Mouse (Mus musculus) G1E (cell line): ENCODE results near the gene Als2.

ENCODE experiments used
- CTCF ChIP-seq: IDR thresholded peaks from 2 replicates; pipeline ENCODE4 v1.5.1; 2012; ENCODE audit warnings: low read depth, low read length, inconsistent platforms, mixed read lengths
- GATA1 ChIP-seq: IDR thresholded peaks from 2 replicates; pipeline ENCODE4 v1.6.1; 2012; ENCODE audit warnings: borderline replicate concordance, low read length, inconsistent platforms, mixed read lengths
- POLR2AphosphoS5 ChIP-seq: IDR thresholded peaks from 2 replicates; pipeline ENCODE4 v1.6.1; 2012; ENCODE audit warnings: low read depth, low read length, inconsistent platforms; ENCODE audit not compliant: insufficient replicate concordance

DNA sequence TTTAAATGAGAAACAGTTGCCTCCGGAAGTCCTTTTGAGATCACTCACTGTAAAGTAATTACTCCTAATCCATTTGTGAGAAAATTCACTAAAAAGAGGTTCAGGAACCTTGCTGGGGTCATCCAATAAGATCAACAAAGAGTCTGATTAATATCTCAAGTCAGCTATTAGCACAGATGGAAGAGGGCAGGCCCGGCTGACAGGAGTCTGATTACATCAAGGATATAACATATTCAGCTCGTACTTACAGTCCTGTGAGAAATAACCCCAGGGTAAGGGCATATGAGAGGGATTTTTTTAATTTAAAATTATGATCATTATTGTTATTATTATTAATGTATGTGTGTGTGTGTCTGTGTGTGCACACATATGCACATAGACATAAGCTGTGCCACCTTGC lies 35.2 kb upstream of the Als2 start:
- TF ChIP-seq GATA1 (no peak), CTCF (no peak), POLR2AphosphoS5 (no peak)
